Mouse (Mus musculus) CH12.LX (cell line): Measurements from ENCODE around the gene Spsb2.

Source experiments
- MAZ ChIP-seq: IDR thresholded peaks from 2 replicates; pipeline ENCODE4 v1.6.1; 2012; ENCODE audit warnings: low read depth, mild to moderate bottlenecking, inconsistent platforms, low read length, improper control_type of control experiment, moderate library complexity
- POLR2A ChIP-seq: IDR thresholded peaks from 2 replicates; pipeline ENCODE4 v1.6.1; 2011; ENCODE audit warnings: low read depth, mild to moderate bottlenecking, improper control_type of control experiment, low read length
- SIN3A ChIP-seq: IDR thresholded peaks from 2 replicates; pipeline ENCODE4 v1.6.1; 2012; ENCODE audit warnings: low read length, improper control_type of control experiment, inconsistent platforms
- ZC3H11A ChIP-seq: IDR thresholded peaks from 2 replicates; pipeline ENCODE4 v1.6.1; 2012; ENCODE audit warnings: low read depth, mild to moderate bottlenecking, inconsistent platforms, low read length, improper control_type of control experiment

DNA sequence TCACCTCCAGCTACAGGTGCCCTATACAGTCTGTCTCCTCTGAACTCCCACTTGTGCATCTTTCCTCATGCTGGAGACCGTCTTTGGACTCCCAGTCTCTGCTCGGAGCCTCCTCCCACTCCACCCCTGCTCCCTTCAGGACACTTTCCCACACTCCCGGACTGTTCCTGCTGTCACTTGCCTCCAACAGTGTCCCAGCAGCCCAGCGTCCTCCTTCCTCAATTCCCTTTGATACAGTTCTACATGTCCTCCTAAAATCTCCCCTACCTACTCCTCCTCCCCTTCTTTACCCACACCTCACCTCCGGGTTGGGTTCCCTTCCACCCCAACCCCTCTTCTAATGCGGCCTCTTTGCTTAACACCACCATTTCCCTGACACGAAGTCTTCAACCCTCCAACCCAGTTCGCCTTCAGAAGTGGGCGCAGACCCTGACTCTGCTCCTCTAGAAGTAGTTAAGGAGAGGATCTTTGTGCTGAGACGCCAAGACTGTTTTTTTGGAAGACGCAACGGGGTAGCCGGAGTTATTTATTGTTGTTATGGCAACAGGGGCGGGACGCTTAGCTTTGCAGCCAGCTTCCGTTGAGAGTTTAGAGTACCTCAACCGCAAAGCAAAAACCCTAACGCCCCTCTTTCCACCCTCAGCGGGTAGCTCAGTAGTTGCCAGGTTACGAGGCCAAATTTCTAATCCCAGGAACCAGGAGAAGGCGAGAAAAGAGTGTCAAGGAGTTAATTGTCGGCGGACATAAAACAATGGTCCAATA is 29.1 kb upstream of the Spsb2 start, which contains the start of gene Lrrc23:
- no peak for TF ChIP-seq SIN3A
- no peak for TF ChIP-seq MAZ
- TF ChIP-seq ZC3H11A = no peak
- no peak for TF ChIP-seq POLR2A
